10 mouse cellular contexts compared by ENCODE assay signal in genomic region chr7:97154756-97155487, GRCm38 (mm10).
DNase-seq lines count a peak whose midpoint lies in the region; ATAC-seq and TF ChIP-seq lines count a peak whose summit lies in the region.
"Had no signal": no experiment of that assay in that cellular context is flagged by ENCODE, and none has a peak within 500 bp of the region (broad histone marks: within the 10 kb centered on the region; RNA-seq: fewer than 3 reads in every experiment).

No protein-coding gene starts in this region.

- no peak overlapping the region for H3K4me2 ChIP-seq in midbrain, embryonic 14.5 days (ENCODE audit: low read length)
- no peak overlapping the region for H3K4me2 ChIP-seq in hindbrain, embryonic 14.5 days (replicated peaks)

- H3K27me3 ChIP-seq in midbrain, embryonic 14.5 days (ENCODE audit: control insufficient read depth, insufficient read depth, low read length), result no peaks in the 10 kb centered on the region
- no peaks in the 10 kb centered on the region for H3K27me3 ChIP-seq in hindbrain, embryonic 14.5 days (ENCODE audit: control insufficient read depth, insufficient read depth, low read length)

- H3K4me1 ChIP-seq in bone marrow macrophage, adult 2 months (ENCODE audit: control insufficient read depth, insufficient read depth, low read length), result peaks cover 16% of the 10 kb centered on the region
- no peaks in the 10 kb centered on the region for H3K4me1 ChIP-seq in midbrain, embryonic 14.5 days (ENCODE audit: control insufficient read depth, insufficient read depth, low read length)
- H3K4me1 ChIP-seq in hindbrain, embryonic 14.5 days (replicated peaks; ENCODE audit: control insufficient read depth, insufficient read depth, low read length), result peaks cover 5% of the 10 kb centered on the region; the same call in 1 of the 2 replicates

- no peak overlapping the region for H3K9ac ChIP-seq in midbrain, embryonic 14.5 days (replicated peaks; ENCODE audit: low read length)
- no peak overlapping the region for H3K9ac ChIP-seq in hindbrain, embryonic 14.5 days

- no peak for ATAC-seq in midbrain, embryonic 14.5 days (ENCODE audit: low FRiP score, low TSS enrichment)
- no peak for ATAC-seq in hindbrain, embryonic 14.5 days (ENCODE audit: low FRiP score)

- WGBS in midbrain, embryonic 14.5 days, result 87% methylated on average over 2 of the region's 2 CpGs
- WGBS in hindbrain, embryonic 14.5 days, result 73% methylated on average over 2 of the region's 2 CpGs

- DNase-seq in kidney, adult 9 months, result peak; percentile 20
- no peak for DNase-seq in kidney, adult 18-20 months
- DNase-seq in heart, adult 8-10 months (ENCODE audit: low spot score), result peak; percentile 35
- peak; percentile 52 for DNase-seq in lung, postnatal 10 days
- DNase-seq in midbrain, embryonic 14.5 days, result no peak
- no peak for DNase-seq in thymus, adult 18-20 months
- DNase-seq in hindbrain, embryonic 14.5 days (ENCODE audit: low spot score), result no peak

- TF ChIP-seq CTCF in bone marrow macrophage, adult 2 months (IDR thresholded peaks at IDR 0.05; ENCODE audit: low read depth, low read length), result no peak

- H3K4me3 ChIP-seq in bone marrow macrophage, adult 2 months (ENCODE audit: insufficient read depth, low read length), result peak overlapping the region; percentile 11; the same call in 1 of the 2 replicates
- H3K4me3 ChIP-seq in midbrain, embryonic 14.5 days (replicated peaks; ENCODE audit: low read depth, low read length), result no peak overlapping the region
- H3K4me3 ChIP-seq in hindbrain, embryonic 14.5 days (replicated peaks; ENCODE audit: low read length), result no peak overlapping the region
- H3K4me3 ChIP-seq: left cerebral cortex, adult 2 months had no signal

- no peak for TF ChIP-seq POLR2A in bone marrow macrophage, adult 2 months (IDR thresholded peaks at IDR 0.05; ENCODE audit: borderline replicate concordance, low read depth, low read length)

- H3K27ac ChIP-seq in bone marrow macrophage, adult 2 months (ENCODE audit: insufficient read depth, low read depth, low read length), result peak overlapping the region; percentile 89
- H3K27ac ChIP-seq in midbrain, embryonic 14.5 days (replicated peaks; ENCODE audit: low read depth, low read length), result no peak overlapping the region
- H3K27ac ChIP-seq in hindbrain, embryonic 14.5 days, result no peak overlapping the region
- H3K27ac ChIP-seq: left cerebral cortex, adult 2 months had no signal

- no peaks in the 10 kb centered on the region for H3K9me3 ChIP-seq in midbrain, embryonic 14.5 days (ENCODE audit: control insufficient read depth, low read length)
- H3K9me3 ChIP-seq in hindbrain, embryonic 14.5 days (ENCODE audit: control insufficient read depth, low read length), result no peaks in the 10 kb centered on the region
- H3K9me3 ChIP-seq: G1E had no signal

- no peaks in the 10 kb centered on the region for H3K36me3 ChIP-seq in midbrain, embryonic 14.5 days (ENCODE audit: control insufficient read depth, insufficient read depth, low read length)
- no peaks in the 10 kb centered on the region for H3K36me3 ChIP-seq in hindbrain, embryonic 14.5 days (replicated peaks; ENCODE audit: control insufficient read depth, insufficient read depth)

Comparison
In these comparisons a context has a peak if more than half of its experiments do, and no peak if none do; other contexts are left out.
1. DNase-seq: peak in kidney, adult 9 months (single experiment), heart, adult 8-10 months (single experiment) and lung, postnatal 10 days (single experiment); none in kidney, adult 18-20 months (single experiment), midbrain, embryonic 14.5 days (single experiment), thymus, adult 18-20 months (0 of 2) and hindbrain, embryonic 14.5 days (single experiment).